Mouse (Mus musculus) intestine, embryonic 14.5 days (tissue): Measurements from ENCODE around the gene Vmac. TPM values are rescaled to one million over a fixed set of nuclear protein-coding genes. Genes with fewer than 3 reads are reported as not detected.

Source experiments
- ATAC-seq: fragments of 200-750 bp; cut with Nextera tagmentation; replicated peaks from 2 replicates; pipeline ENCODE4 v1.8.0; 2017; ENCODE audit warnings: low read depth, moderate number of reproducible peaks, moderate TSS enrichment, moderate library complexity; ENCODE audit not compliant: low FRiP score, low TSS enrichment
- DNase-seq: peaks from one replicate; pipeline ENCODE4 v3.0.0-alpha.2; 2018; ENCODE audit warnings: low spot score
- H3K27ac ChIP-seq: fragments of 300-500 bp; sonication (generic); 2 replicates; pipeline ENCODE4 v1.5.1; 2014; ENCODE audit warnings: low read depth, mild to moderate bottlenecking, control low read depth
- H3K27me3 ChIP-seq: fragments of 300-500 bp; sonication (generic); replicated peaks from 2 replicates; pipeline ENCODE4 v1.6.1; 2014; ENCODE audit warnings: low read length, control low read depth; ENCODE audit not compliant: control insufficient read depth, insufficient read depth
- H3K36me3 ChIP-seq: fragments of 300-500 bp; sonication (generic); 2 replicates; pipeline ENCODE4 v1.6.1; 2014; ENCODE audit warnings: low read length, control low read depth; ENCODE audit not compliant: control insufficient read depth, insufficient read depth
- H3K4me1 ChIP-seq: fragments of 300-500 bp; sonication (generic); replicated peaks from 2 replicates; pipeline ENCODE4 v1.6.1; 2014; ENCODE audit warnings: low read length, control low read depth, mixed read lengths; ENCODE audit not compliant: control insufficient read depth, insufficient read depth
- H3K4me2 ChIP-seq: fragments of 300-500 bp; sonication (generic); 2 replicates; pipeline ENCODE4 v1.6.1; 2014; ENCODE audit warnings: low read length
- H3K4me3 ChIP-seq: fragments of 300-500 bp; sonication (generic); 2 replicates; pipeline ENCODE4 v1.5.1; 2014; ENCODE audit warnings: low read depth, low read length, control low read depth, mixed read lengths
- H3K9ac ChIP-seq: fragments of 300-500 bp; sonication (generic); 2 replicates; pipeline ENCODE4 v1.6.1; 2014; ENCODE audit warnings: mild to moderate bottlenecking, low read length
- H3K9me3 ChIP-seq: fragments of 300-500 bp; sonication (generic); 2 replicates; pipeline ENCODE4 v1.6.1; 2016; ENCODE audit warnings: low read length, control low read depth; ENCODE audit not compliant: control insufficient read depth
- WGBS: fragments of 180-500 bp; shearing (Covaris S2); extraction: QIAGEN DNeasy Blood & Tissue Kit; methylation state at CpG from one replicate; pipeline ENCODE4 v1.1.7; 2014; 5-methylcytosine and 5-hydroxymethylcytosine counted together
- polyA plus RNA-seq: library from polyadenylated mRNA; unstranded; fragments of >200 nt; fragmentation: Nextera tagmentation; extraction: Ambion mirVana; gene quantifications from 2 replicates; pipeline ENCODE4 v1.2.1, GENCODE M21; 2014

The Vmac gene
- polyA plus RNA-seq, 1 experiment from 2014 or later = 21.3 TPM

DNA sequence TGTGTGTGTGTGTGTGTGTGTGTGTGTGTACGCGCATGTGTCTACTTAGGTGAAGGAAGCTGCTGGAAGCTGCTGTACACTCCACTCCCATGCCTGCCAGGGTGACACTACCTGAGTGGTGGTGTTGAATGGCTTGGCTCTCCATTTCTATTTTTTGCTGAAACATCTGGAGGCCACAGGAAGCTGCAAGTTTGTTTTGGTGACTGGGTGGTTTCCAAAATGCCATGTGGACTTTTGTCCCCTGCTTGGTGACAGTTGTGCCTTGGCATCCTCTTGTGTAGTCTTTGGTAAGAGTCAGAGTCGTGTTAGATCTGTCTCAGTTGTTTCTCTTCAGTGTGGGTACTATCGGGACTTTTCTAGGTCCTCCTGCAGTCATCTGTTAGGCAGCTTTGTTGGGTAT, 31.0 kb downstream of the Vmac start:
- DNase-seq (no peak), ATAC-seq (no peak)
- no peak overlapping the region for H3K9ac ChIP-seq
- no peak overlapping the region for H3K4me3 ChIP-seq
- H3K27ac ChIP-seq = no peak overlapping the region
- no peak overlapping the region for H3K4me2 ChIP-seq
- no peaks in the 10 kb centered on the region for H3K9me3 ChIP-seq
- H3K36me3 ChIP-seq = peaks cover 89% of the 10 kb centered on the region
- no peaks in the 10 kb centered on the region for H3K27me3 ChIP-seq
- no peaks in the 10 kb centered on the region for H3K4me1 ChIP-seq
- WGBS = 92% methylated on average over 3 of the region's 4 CpGs

DNA sequence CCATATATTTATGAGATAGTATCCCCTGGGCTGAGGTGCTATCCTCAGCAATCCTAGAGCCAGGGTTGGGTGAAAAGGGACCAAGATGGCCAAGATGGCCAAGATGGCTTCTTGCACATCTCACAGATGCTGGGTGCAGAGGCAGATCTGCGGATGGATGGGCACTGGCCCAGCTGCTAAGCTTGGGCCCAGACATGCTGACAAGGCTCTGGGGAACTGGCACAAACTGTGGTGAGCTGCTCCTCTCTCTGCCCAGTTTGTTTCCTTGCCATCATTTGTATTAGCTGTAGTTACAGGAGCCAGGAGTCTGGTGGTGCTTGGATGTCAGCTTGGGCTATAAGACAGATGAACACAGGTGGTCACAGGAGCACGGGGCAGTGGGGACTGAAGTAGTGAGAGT, 33.2 kb downstream of the Vmac start:
- 85% methylated on average over 2 of the region's 2 CpGs for WGBS
- Histone ChIP-seq H3K9ac (no peak overlapping the region), H3K4me2 (no peak overlapping the region), H3K27ac (no peak overlapping the region), H3K4me3 (no peak overlapping the region), H3K9me3 (no peaks in the 10 kb centered on the region), H3K4me1 (no peaks in the 10 kb centered on the region), H3K27me3 (no peaks in the 10 kb centered on the region), H3K36me3 (peaks cover 73% of the 10 kb centered on the region)
- DNase-seq (no peak), ATAC-seq (no peak)

DNA sequence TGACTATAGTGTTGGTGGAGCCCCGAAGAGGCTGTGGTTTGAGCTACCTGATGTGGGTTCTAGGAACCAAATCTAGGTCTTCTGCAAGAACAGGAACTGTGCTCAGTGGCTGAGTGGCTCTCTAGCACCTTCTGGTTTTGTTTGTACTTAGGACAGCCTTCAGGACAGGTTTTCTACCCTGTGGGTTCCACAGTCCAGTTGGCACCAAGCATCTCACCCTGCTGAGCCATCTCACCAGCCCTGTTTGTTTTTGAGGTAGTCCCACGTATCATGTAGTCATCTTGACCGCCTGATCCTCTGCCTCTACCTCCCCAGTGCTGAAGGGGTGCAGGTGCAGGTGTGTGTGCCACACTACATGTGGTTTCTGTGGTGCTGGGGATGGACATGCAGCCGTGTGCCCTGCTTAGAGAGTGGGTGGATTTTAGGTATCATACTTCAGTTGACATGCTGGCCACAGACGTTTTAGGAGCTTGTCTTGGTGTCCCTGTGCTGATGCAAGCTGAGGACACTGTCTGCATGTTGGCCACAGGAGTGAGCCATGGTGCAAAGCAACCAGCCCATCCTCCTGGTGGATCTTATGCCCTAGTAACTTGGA, 34.2 kb downstream of the Vmac start:
- H3K27ac ChIP-seq = no peak overlapping the region
- no peaks in the 10 kb centered on the region for H3K27me3 ChIP-seq
- peaks cover 64% of the 10 kb centered on the region for H3K36me3 ChIP-seq
- WGBS = 85% methylated on average over 5 of the region's 5 CpGs
- ATAC-seq = no peak
- H3K9ac ChIP-seq = no peak overlapping the region
- H3K9me3 ChIP-seq = no peaks in the 10 kb centered on the region
- DNase-seq = no peak
- H3K4me1 ChIP-seq = no peaks in the 10 kb centered on the region
- no peak overlapping the region for H3K4me2 ChIP-seq
- H3K4me3 ChIP-seq = no peak overlapping the region

DNA sequence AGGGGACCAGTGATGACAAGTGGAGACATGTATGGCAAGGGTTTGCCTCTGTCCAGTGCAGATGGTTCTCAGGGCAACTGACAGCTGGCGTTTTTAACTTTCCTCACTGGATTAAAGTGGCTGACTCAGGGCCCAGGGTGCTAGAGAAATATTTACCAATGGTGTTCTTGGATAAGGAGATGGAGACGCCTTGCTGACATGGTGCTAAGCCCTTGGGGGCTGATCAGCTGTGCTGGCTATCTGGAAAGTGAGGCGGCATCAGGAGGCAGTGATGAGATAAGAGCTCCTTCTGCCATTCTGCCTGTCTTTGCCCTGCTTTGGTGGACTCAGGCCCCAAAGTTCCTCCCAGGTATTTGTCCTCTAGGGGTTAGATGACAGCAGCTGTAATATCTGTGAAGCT, 34.9 kb downstream of the Vmac start:
- DNase-seq = no peak
- Histone ChIP-seq H3K27me3 (no peaks in the 10 kb centered on the region), H3K4me1 (no peaks in the 10 kb centered on the region), H3K9me3 (no peaks in the 10 kb centered on the region), H3K27ac (no peak overlapping the region), H3K36me3 (peaks cover 59% of the 10 kb centered on the region), H3K4me3 (no peak overlapping the region), H3K9ac (no peak overlapping the region), H3K4me2 (no peak overlapping the region)
- 72% methylated on average over 3 of the region's 3 CpGs for WGBS
- no peak for ATAC-seq

DNA sequence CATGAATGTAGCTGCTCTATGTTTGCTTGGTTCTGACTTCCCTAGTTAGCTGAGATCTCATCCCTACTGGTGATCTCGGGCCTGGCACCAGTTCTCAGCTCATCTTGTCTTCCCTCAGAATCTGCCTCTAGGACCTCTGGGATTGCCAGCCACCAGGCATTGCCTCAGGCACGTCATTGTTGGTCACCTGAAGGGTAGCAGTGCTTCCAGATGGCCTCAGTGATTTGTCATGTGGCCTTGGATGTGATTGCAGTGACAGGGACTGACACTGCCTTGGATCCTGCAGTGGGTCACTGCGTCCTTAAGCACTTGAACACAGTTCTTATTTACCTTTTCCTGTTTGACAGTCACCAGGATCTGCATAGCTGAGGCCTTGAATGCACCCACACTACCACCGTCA, 36.0 kb downstream of the Vmac start:
- Histone ChIP-seq H3K9me3 (no peaks in the 10 kb centered on the region), H3K27ac (no peak overlapping the region), H3K4me2 (no peak overlapping the region), H3K4me1 (no peaks in the 10 kb centered on the region), H3K9ac (no peak overlapping the region), H3K4me3 (no peak overlapping the region), H3K36me3 (peaks cover 59% of the 10 kb centered on the region), H3K27me3 (no peaks in the 10 kb centered on the region)
- WGBS = 70% methylated on average over 4 of the region's 4 CpGs
- no peak for ATAC-seq
- no peak for DNase-seq

DNA sequence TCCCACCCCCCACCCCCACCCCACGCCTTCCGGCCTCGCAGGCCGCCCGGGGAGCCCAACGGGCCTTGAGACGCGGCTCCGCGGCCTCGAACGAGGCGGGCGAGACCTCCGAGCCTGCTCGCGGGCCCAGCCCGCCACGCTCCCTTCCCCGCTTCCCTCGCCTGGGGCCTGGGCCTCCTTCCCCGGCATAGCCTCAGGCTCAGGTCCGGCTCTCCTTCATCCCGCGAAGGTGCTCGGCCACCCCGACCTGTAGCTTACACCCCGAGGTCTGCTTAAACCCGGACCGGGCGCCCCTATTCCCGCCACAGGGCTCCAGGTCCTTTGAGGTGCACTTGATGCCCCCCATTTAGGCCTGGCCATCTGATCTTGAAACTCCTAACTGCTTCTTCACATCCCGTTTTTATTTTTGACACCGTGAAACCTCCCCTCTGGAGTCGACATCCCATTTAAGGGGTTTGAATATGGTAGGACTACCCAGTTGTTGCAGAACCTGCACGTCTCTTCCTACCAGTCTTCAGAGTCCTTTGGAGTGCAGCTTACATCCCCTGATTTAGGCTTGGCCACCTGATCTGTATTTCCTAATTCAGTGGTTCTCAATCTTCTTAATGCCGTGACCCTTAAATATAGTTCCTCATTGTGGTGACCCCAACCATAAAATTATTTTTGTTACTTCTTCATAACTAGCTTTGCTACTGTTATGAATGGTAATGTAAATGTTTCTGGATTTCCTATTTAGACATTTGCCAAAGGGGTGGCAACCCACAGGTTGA, 44.0 kb downstream of the Vmac start:
- peak overlapping the region; percentile 94 for H3K4me2 ChIP-seq
- peaks cover 8% of the 10 kb centered on the region for H3K4me1 ChIP-seq
- no peaks in the 10 kb centered on the region for H3K9me3 ChIP-seq
- H3K4me3 ChIP-seq = peak overlapping the region; percentile 97
- WGBS = 1% methylated on average over 36 of the region's 37 CpGs
- H3K27ac ChIP-seq = peak overlapping the region; percentile 76
- H3K36me3 ChIP-seq = peaks cover 21% of the 10 kb centered on the region
- H3K27me3 ChIP-seq = no peaks in the 10 kb centered on the region
- no peak; the same call in 1 of the 2 replicates for ATAC-seq
- H3K9ac ChIP-seq = peak overlapping the region; percentile 94
- peak; percentile 70 for DNase-seq

DNA sequence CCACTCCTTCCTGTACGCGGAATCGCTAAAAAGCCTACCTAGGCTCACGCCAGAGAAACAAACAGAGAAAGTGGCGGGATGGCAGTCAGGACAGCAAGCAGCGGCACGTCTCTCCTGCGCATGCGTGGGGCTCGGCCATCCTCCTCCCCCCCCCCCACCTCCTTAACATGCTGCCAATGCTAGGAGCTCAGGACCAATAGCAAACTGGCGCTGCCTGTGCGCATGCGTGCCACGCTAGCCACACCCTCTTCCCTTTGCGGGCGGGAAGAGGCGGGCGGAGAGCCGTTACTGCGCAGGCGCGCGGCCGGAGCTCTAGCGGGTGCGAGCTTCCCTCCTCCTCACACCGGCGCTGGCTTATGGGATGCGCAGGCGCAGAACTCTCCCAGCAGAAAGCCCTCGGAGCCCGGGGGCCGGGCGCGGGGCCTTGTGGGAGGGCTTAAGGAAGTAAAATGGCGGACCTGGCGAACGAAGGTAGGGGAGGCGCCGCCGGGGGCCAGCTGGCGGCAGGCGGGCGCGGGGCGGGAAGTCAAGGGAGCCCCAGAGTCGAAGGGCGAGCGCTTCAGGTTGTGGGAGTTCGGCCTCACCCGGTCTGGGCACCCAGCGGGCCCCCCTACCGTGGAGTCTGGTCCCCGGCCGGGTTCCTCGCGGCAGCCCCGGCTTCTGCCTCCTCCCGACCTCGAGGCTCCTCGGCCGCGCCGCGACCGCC, 44.7 kb downstream of the Vmac start, which contains the start of gene Ranbp3:
TSS of gene Ranbp3 (plus strand) at position 354 of the 706 bp plus-strand sequence.
- H3K4me2 ChIP-seq = peak within 1 kb of the TSS; percentile 94
- no peaks in the 10 kb centered on the region for H3K27me3 ChIP-seq
- WGBS = under 1% methylated on average over 57 of the region's 66 CpGs
- H3K4me1 ChIP-seq = peaks cover 12% of the 10 kb centered on the region
- ATAC-seq (peak; percentile 88), DNase-seq (peak; percentile 97)
- peak within 1 kb of the TSS; percentile 97 for H3K4me3 ChIP-seq
- no peaks in the 10 kb centered on the region for H3K9me3 ChIP-seq
- H3K36me3 ChIP-seq = peaks cover 20% of the 10 kb centered on the region
- H3K27ac ChIP-seq = peak within 1 kb of the TSS; percentile 83
- H3K9ac ChIP-seq = peak within 1 kb of the TSS; percentile 94

DNA sequence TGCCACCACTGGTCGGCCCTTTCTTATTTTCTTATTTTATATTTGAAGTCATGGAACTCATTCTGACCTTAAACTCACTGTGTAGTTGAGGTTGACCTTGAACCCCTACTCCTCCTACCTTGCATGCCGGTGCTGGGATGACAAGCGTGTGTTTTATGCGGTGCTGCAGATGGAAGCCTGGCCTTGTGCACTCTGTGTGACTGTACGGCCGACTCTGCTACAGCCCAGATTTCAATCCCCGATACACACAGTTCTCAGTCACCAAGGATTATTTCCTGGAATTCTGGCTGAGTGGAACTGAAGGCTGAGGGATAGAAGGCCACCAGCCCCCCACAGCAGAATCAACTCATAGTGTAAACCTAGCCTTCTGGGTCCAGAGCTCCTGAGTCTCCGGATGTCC, 48.1 kb downstream of the Vmac start:
- H3K27ac ChIP-seq = no peak overlapping the region
- no peaks in the 10 kb centered on the region; the same call in 1 of the 2 replicates for H3K27me3 ChIP-seq
- no peak overlapping the region for H3K4me3 ChIP-seq
- H3K9ac ChIP-seq = no peak overlapping the region
- WGBS = 85% methylated on average over 8 of the region's 8 CpGs
- DNase-seq (no peak), ATAC-seq (no peak)
- H3K4me2 ChIP-seq = no peak overlapping the region
- H3K4me1 ChIP-seq = peaks cover 11% of the 10 kb centered on the region
- no peaks in the 10 kb centered on the region for H3K9me3 ChIP-seq
- no peaks in the 10 kb centered on the region for H3K36me3 ChIP-seq
